Mouse (Mus musculus) lung, postnatal 0 days (tissue): ENCODE results near the gene Anks1. TPM values are rescaled to one million over a fixed set of nuclear protein-coding genes. Genes with fewer than 3 reads are reported as not detected.

ENCODE experiments used
- ATAC-seq: fragments of 200-750 bp; cut with Nextera tagmentation; 2 replicates; pipeline ENCODE4 v1.8.0; 2017; ENCODE audit warnings: moderate library complexity
- DNase-seq: peaks from one replicate; pipeline ENCODE4 v3.0.0-alpha.2; 2016; ENCODE audit warnings: low spot score
- H3K27ac ChIP-seq: fragments of 300-500 bp; sonication (generic); 2 replicates; pipeline ENCODE4 v1.5.1; 2014; ENCODE audit warnings: antibody characterized with exemption, mild to moderate bottlenecking, low read length, mixed read lengths
- H3K27me3 ChIP-seq: fragments of 300-500 bp; sonication (generic); replicated peaks from 2 replicates; pipeline ENCODE4 v1.6.1; 2014; ENCODE audit warnings: low read length, mixed read lengths; ENCODE audit not compliant: insufficient read depth
- H3K36me3 ChIP-seq: fragments of 300-500 bp; sonication (generic); 2 replicates; pipeline ENCODE4 v1.6.1; 2014; ENCODE audit warnings: low read length, mixed read lengths; ENCODE audit not compliant: insufficient read depth
- H3K4me1 ChIP-seq: fragments of 300-500 bp; sonication (generic); 2 replicates; pipeline ENCODE4 v1.6.1; 2014; ENCODE audit warnings: antibody characterized with exemption, low read depth, low read length, mixed read lengths; ENCODE audit not compliant: insufficient read depth
- H3K4me2 ChIP-seq: fragments of 300-500 bp; sonication (generic); replicated peaks from 2 replicates; pipeline ENCODE4 v1.6.1; 2014; ENCODE audit warnings: low read depth, mild to moderate bottlenecking, low read length, moderate library complexity, mixed read lengths
- H3K4me3 ChIP-seq: fragments of 300-500 bp; sonication (generic); 2 replicates; pipeline ENCODE4 v1.5.1; 2014; ENCODE audit warnings: low read depth, low read length
- H3K9ac ChIP-seq: fragments of 300-500 bp; sonication (generic); replicated peaks from 2 replicates; pipeline ENCODE4 v1.6.1; 2014; ENCODE audit warnings: low read depth, mild to moderate bottlenecking
- H3K9me3 ChIP-seq: fragments of 300-500 bp; sonication (generic); 2 replicates; pipeline ENCODE4 v1.6.1; 2016; ENCODE audit warnings: low read length, mixed read lengths
- CTCF ChIP-seq: IDR thresholded peaks from 2 replicates; pipeline ENCODE4 v1.5.1; 2016; ENCODE audit warnings: antibody characterized with exemption, mild to moderate bottlenecking
- EP300 ChIP-seq: IDR thresholded peaks from 2 replicates; pipeline ENCODE4 v1.6.1; 2016; ENCODE audit warnings: antibody characterized with exemption, mild to moderate bottlenecking, control low read depth
- WGBS: fragments of 180-500 bp; shearing (Covaris S2); extraction: QIAGEN DNeasy Blood & Tissue Kit; methylation state at CpG from one replicate; pipeline ENCODE4 v1.1.7; 2014; 5-methylcytosine and 5-hydroxymethylcytosine counted together
- polyA plus RNA-seq: library from polyadenylated mRNA; unstranded; fragments of >200 nt; fragmentation: Nextera tagmentation; extraction: Ambion mirVana; gene quantifications from 2 replicates; pipeline ENCODE4 v1.2.1, GENCODE M21; 2015

Anks1 gene
- polyA plus RNA-seq, 1 experiment from 2014 or later, result 25.4 TPM

DNA sequence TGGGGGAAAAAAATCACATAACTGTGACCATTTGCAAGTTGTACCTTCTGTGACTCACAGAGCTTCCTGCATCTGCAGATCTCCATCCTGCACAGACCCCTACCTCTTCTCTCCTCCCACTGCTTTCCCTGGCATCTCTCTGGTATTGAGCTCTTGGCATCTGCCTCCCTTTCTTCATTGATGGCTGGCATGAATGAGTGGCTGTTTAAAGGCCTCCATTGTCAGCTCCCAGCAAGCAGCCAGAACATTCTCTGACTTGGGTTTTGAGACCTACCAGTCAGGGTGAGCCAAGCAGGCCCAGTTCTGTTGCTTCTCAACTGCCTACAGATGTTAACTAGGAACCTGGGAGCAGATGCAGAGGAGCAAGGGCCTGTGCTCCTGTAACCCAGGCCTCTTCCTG is 96.3 kb downstream of the Anks1 start:
- no peaks in the 10 kb centered on the region for H3K9me3 ChIP-seq
- DNase-seq, result no peak
- no peaks in the 10 kb centered on the region for H3K27me3 ChIP-seq
- no peak overlapping the region for H3K9ac ChIP-seq
- peaks cover 39% of the 10 kb centered on the region for H3K4me1 ChIP-seq
- H3K4me3 ChIP-seq, result no peak overlapping the region
- ATAC-seq, result no peak
- no peak overlapping the region for H3K4me2 ChIP-seq
- no peak for TF ChIP-seq EP300
- no peak for TF ChIP-seq CTCF
- no peaks in the 10 kb centered on the region for H3K36me3 ChIP-seq
- no peak overlapping the region for H3K27ac ChIP-seq

DNA sequence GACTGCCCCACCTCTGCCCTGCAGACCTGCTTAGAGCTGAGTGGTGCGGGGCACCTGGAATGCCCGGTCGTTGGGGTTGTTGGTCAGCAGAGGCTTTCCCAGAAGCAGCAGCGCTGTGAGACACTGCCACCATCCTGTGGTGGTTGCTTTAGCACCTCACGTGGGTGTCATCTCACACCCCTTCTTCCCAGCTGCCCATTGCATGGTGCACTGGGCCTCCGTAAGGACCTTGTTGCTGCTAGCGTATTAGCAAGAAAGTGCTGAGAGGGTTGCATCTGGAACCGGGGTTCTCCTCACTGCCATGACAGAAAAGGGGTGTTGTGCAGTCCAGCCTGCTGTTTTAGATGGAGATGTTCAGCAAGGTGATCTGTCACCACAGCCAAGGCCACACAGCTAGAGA is 97.1 kb downstream of the Anks1 start:
- Histone ChIP-seq H3K4me2 (no peak overlapping the region), H3K4me3 (no peak overlapping the region), H3K4me1 (peaks cover 37% of the 10 kb centered on the region), H3K36me3 (no peaks in the 10 kb centered on the region), H3K27me3 (no peaks in the 10 kb centered on the region), H3K27ac (peak overlapping the region; percentile 95), H3K9ac (no peak overlapping the region), H3K9me3 (no peaks in the 10 kb centered on the region)
- TF ChIP-seq EP300 (no peak), CTCF (peak; percentile 29; the same call in 1 of the 2 replicates)
- DNase-seq (no peak), ATAC-seq (no peak)
- 62% methylated on average over 8 of the region's 8 CpGs for WGBS

DNA sequence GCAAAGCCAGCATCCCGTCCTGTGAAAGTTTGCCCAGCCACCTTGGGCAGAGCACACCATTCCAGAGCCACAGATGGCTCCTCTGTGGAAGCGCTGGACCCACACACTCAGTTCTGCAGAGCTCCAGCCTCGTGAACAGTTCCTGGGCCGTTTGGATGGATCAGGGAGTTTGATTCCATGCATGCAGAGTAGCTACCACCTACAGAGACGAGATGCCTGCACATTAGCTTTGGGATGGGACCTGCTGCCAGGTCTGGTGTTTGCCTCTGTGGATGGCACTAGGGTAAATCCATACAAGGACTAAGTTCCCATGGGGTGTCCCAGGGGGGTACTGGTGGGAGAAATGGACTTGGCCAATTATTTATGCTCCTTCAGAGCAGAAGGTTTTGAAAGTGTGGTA is 97.5 kb downstream of the Anks1 start:
- Histone ChIP-seq H3K4me2 (peak overlapping the region; percentile 63), H3K4me1 (peaks cover 37% of the 10 kb centered on the region), H3K27ac (peak overlapping the region; percentile 95), H3K27me3 (no peaks in the 10 kb centered on the region), H3K9me3 (no peaks in the 10 kb centered on the region), H3K9ac (no peak overlapping the region), H3K36me3 (no peaks in the 10 kb centered on the region), H3K4me3 (peak overlapping the region; percentile 36; the same call in 1 of the 2 replicates)
- ATAC-seq (no peak), DNase-seq (no peak)
- TF ChIP-seq EP300, result no peak
- TF ChIP-seq CTCF, result no peak
- 35% methylated on average over 5 of the region's 5 CpGs for WGBS

- H3K4me3 ChIP-seq, result peak overlapping the region; percentile 36
- TF ChIP-seq CTCF (no peak), EP300 (no peak)
- peaks cover 40% of the 10 kb centered on the region for H3K4me1 ChIP-seq
- peak overlapping the region; percentile 35 for H3K9ac ChIP-seq
- 2% methylated on average over 27 of the region's 29 CpGs for WGBS
- H3K4me2 ChIP-seq, result peak overlapping the region; percentile 63
- no peaks in the 10 kb centered on the region for H3K9me3 ChIP-seq
- no peaks in the 10 kb centered on the region for H3K27me3 ChIP-seq
- peak overlapping the region; percentile 95 for H3K27ac ChIP-seq
- H3K36me3 ChIP-seq, result no peaks in the 10 kb centered on the region
- ATAC-seq, result peak; percentile 73
- DNase-seq, result peak; percentile 87
Measured at GRCm38 (mm10) chr17:28007179-28007811, 98.2 kb downstream of the Anks1 start.

- DNase-seq, result peak; percentile 63
- peak overlapping the region; percentile 36 for H3K4me3 ChIP-seq
- 16% methylated on average over 27 of the region's 27 CpGs for WGBS
Measured at GRCm38 (mm10) chr17:28007857-28008564, 98.9 kb downstream of the Anks1 start.

GRCm38 (mm10) chr17:28008565-28008981 is 99.5 kb downstream of the Anks1 start:
- WGBS, result 33% methylated on average over 8 of the region's 8 CpGs
- H3K4me1 ChIP-seq, result peaks cover 52% of the 10 kb centered on the region
- no peaks in the 10 kb centered on the region for H3K27me3 ChIP-seq
- H3K27ac ChIP-seq, result peak overlapping the region; percentile 95
- H3K9ac ChIP-seq, result peak overlapping the region; percentile 35
- no peaks in the 10 kb centered on the region for H3K9me3 ChIP-seq
- H3K4me2 ChIP-seq, result peak overlapping the region; percentile 63
- DNase-seq (peak; percentile 59), ATAC-seq (no peak)
- H3K36me3 ChIP-seq, result no peaks in the 10 kb centered on the region
- no peak for TF ChIP-seq CTCF
- 0 out of 2 replicates have a peak, but pooled peaks have one; percentile 7 for TF ChIP-seq EP300
- H3K4me3 ChIP-seq, result peak overlapping the region; percentile 36

More at GRCm38 (mm10) chr17:28007857-28008564, 98.9 kb downstream of the Anks1 start:
- TF ChIP-seq EP300, result no peak
- TF ChIP-seq CTCF, result peak; percentile 32; the same call in 1 of the 2 replicates
- Histone ChIP-seq H3K4me2 (peak overlapping the region; percentile 63), H3K36me3 (no peaks in the 10 kb centered on the region), H3K27me3 (no peaks in the 10 kb centered on the region), H3K4me1 (peaks cover 48% of the 10 kb centered on the region), H3K27ac (peak overlapping the region; percentile 95), H3K9ac (peak overlapping the region; percentile 35), H3K9me3 (no peaks in the 10 kb centered on the region)
- peak; percentile 64 for ATAC-seq
